Mouse (Mus musculus): ENCODE measurements around the gene Dnaja3.

Dnaja3 gene

GRCm38 (mm10) chr16:4642190-4642589, 2.4 kb downstream of the Dnaja3 start:
- peak; percentile 83 for DNase-seq (ENCODE audit: low spot score)

DNA sequence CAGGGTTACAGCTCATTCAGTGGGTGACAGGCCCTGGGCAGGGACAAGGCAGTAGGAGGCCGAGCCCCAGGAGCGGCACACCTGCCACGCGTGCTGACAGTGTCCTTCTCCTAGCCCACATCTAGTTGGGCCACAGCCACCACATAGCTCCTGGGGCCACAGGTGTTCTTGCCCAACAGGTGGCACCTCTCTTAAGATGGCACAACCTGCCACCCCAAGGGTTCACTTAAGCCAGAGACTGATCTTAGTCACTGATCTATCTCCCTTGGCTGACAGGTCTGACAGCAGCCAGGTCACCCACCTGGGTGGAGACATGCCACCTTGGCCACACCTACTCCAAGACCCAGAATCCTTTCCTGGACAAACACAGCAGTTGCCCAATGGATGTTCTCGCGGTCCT, 3.1 kb downstream of the Dnaja3 start:
- peak; percentile 37 for DNase-seq (ENCODE audit: low spot score)

- DNase-seq (ENCODE audit: low spot score) = peak; percentile 88
Measured at GRCm38 (mm10) chr16:4643670-4644419, 4.1 kb downstream of the Dnaja3 start.

- no peak for DNase-seq (ENCODE audit: low spot score)
Measured at GRCm38 (mm10) chr16:4645867-4646266, 6.1 kb downstream of the Dnaja3 start.

- DNase-seq (ENCODE audit: low spot score) = no peak
Measured at GRCm38 (mm10) chr16:4646831-4647230, 7.0 kb downstream of the Dnaja3 start.

- DNase-seq (ENCODE audit: low spot score) = no peak
Measured at GRCm38 (mm10) chr16:4647651-4648141, 7.9 kb downstream of the Dnaja3 start.

DNA sequence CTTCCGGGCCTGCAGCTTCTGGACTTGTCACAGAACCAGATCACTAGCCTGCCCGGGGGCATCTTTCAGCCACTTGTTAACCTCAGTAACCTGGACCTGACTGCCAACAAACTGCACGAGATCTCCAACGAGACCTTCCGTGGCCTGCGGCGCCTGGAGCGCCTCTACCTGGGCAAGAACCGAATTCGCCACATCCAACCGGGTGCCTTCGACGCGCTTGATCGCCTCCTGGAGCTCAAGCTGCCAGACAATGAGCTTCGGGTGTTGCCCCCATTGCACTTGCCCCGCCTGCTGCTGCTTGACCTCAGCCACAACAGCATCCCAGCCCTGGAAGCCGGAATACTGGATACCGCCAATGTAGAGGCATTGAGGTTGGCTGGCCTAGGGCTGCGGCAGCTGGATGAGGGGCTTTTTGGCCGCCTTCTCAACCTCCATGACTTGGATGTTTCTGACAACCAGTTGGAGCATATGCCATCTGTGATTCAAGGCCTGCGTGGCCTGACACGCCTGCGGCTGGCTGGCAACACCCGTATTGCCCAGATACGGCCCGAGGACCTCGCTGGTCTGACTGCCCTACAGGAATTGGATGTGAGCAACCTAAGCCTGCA, 8.7 kb downstream of the Dnaja3 start:
- no peak for DNase-seq (ENCODE audit: low spot score)

DNA sequence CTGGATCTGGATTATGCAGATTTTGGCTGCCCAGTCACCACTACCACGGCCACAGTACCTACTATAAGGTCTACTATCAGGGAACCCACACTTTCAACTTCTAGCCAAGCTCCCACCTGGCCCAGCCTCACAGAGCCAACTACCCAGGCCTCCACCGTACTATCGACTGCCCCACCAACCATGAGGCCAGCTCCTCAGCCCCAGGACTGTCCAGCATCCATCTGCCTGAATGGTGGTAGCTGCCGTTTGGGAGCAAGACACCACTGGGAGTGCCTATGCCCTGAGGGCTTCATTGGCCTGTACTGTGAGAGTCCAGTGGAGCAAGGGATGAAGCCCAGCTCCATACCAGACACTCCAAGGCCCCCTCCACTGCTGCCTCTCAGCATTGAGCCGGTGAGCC, 9.4 kb downstream of the Dnaja3 start:
- no peak for DNase-seq (ENCODE audit: low spot score)

DNA sequence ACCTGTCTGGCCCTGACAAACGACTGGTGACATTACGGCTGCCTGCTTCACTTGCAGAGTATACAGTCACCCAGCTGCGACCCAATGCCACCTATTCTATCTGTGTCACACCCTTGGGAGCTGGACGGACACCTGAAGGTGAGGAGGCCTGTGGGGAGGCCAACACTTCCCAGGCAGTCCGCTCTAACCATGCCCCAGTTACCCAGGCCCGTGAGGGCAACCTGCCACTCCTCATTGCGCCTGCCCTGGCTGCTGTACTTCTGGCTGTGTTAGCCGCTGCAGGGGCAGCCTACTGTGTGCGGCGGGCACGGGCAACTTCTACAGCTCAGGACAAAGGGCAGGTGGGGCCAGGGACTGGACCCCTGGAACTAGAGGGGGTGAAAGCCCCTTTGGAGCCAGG, 9.9 kb downstream of the Dnaja3 start:
- DNase-seq (ENCODE audit: low spot score) = no peak

DNA sequence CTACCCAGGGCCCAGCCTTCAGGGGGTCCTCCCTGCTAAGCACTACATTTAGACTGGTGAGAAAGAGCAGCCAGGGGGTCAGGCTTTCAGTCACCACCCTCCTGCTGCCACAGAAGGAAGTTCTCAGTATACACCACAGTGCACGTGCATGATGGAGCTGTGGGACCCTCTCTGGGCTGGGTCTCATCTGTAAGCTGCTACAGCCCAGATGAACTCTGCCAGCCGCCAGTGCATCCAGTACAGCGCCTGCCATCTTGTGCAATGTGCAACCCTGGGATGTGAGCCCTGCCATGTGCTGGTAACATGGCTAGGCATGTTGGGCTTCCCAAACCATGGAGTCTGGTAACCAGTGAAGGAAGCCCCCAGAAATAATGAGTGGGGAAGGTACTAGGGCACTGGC, 10.4 kb downstream of the Dnaja3 start:
- no peak for DNase-seq (ENCODE audit: low spot score)

DNA sequence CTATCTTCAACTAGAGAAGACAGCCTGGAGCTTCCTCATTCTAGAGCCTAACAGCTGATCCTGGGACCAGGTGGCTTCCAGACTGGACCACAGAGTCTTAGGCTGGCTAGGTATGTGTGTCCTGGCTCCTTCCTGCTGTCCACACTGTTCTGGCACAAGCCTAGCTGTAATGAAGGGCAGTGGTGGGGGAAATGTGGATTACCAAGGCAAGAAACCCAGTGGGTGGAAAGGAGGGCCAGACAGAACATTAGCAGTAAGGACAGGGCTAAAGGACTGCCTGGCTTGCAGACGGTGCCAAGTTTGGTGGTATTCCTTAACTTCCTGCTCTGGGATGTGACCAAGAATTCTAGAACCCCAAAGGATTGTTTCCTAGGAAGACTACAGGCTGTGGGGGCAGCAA, 11.3 kb downstream of the Dnaja3 start:
- DNase-seq (ENCODE audit: low spot score) = no peak

DNA sequence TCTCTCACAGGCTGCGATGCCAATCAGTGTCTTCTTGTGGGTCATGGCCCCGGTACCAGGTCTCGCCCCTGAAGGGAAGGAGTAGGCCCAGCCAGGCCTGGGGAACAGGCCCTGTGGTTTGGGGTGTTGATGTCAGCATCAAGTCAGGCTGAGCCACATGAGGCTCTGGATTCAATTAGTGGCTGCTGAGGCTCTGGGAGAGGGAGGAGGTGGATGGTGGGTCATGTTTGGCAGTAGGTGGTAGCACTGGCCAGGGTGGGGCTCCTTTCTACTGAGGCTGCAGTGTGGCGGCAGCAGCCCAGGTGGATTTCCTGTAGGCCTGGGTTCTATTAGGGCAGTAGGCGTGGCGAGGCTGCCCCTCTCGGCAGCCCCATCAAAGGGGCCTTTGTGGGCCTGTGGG, 11.8 kb downstream of the Dnaja3 start:
- DNase-seq (ENCODE audit: low spot score) = no peak

DNA sequence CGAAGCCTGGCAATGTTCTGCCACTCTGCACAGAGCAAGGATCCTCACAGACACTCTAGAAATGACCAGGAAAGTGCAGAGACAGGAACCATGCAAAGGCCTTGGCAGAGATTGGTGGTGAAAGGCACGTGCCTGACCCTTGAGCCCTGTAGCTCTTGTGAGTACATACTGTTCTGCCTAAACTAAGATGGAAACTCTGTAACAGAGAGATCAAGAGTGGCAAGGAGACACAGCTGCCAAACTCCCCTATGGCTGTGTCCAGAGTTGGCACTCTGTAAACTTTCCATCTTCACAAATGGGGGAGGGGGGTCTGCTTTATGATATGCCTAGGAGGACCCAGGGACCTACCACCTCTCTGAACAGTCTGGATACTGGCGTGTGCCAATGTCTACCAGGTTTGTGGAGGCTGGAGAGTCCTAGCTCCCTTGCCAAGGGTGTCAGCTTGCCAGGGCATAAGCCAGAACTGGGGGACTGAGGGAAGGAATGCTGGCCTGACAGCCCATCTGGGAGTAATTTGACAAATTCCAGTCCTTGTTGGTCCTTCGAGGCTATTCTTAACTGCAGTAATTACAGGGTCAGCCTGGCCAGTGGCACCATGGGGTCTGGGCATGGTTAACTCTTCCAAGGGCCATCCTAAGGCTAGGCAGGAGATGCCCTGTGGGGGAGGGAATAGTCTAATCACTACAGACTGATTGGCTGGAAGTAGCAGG, 13.1 kb downstream of the Dnaja3 start:
- DNase-seq (ENCODE audit: low spot score) = peak; percentile 55

DNA sequence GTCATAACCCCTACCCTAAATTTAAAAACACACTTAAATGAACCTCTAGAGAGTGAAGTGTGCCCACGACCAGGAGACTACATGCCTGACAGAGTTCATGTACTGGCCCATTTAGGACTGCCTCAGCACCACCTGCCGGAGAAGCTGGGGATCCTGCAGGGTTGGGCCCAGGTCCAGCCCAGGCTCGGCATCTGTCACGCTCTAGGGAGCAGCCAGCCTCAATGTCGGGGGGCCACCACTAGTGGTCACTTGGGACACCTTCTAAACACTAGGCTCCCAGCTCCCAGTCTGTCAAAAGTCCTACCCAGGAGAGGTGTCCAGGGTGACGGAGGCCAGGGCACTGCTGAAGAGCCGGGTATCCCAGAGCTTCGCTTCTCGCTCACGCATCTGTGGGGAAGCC, 14.9 kb downstream of the Dnaja3 start:
- DNase-seq (ENCODE audit: low spot score) = no peak

- peak; percentile 50 for DNase-seq (ENCODE audit: low spot score)
Measured at GRCm38 (mm10) chr16:4655251-4655734, 15.5 kb downstream of the Dnaja3 start.

DNA sequence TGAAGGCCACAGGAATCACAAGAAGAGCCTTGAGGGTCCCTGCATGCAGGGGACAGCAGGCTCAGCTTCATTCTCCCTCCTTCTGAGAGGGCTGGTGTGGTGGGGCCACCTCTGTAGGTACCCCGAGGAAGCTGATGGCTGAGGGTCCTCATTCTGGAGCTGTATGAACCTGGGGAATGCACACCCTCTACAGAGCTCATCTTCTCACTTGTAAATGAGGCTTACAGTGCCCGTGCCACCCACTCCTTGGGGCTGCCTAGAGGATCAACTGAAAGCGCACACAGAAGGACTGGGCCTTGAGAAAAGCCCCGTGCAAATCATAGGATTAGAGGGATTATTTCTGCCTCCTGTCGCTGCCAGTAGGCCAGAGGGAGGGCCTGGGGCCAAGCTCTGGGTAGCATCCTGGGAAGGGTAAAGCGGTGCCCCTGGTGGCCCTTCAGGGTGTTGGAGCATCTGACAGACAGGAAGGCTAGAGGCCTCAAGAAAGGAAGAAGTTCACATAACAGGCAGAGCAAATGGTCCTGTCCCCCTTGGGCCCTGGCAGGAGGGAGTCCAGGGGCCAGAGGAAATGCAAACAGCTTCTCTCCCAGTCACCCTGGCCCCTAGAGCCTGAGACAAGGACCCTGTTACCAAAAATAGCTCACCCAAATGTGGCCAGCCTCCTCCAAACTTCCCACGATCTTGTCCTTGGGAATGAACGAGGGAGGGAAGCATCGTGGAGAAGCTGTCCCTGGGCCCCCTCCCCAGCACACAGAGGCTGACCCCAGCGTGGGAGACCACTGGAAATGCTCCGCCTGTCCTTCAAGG, 16.2 kb downstream of the Dnaja3 start:
- DNase-seq (ENCODE audit: low spot score) = no peak

GRCm38 (mm10) chr16:4656571-4657081, 16.8 kb downstream of the Dnaja3 start:
- DNase-seq (ENCODE audit: low spot score) = no peak

DNA sequence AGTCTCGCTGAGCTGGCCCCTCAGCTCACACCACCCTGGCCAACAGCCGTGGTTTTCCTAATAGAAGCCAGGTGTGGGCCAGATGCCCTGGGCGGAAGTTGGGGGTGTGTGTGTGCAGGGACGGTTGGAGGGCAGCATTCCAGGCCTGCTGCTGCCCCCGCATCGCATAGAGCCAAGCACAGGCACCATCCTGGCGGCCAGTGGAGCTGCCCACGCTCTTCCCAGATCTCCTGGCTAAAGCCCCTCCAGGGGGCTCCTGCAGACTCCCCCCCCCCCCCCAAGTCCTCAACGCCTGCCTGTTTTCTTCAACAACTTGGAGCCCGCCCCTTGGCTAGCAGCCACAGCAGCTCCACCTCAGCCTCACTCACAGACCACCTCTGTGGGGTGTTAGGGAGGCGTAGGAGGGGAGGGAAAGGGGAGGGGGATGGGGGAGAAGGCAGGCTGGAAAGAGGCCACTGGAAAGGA, 19.0 kb downstream of the Dnaja3 start:
- no peak for DNase-seq (ENCODE audit: low spot score)

- no peak for DNase-seq (ENCODE audit: low spot score)
Measured at GRCm38 (mm10) chr16:4659326-4659725, 19.5 kb downstream of the Dnaja3 start.

- no peak for DNase-seq (ENCODE audit: low spot score)
Measured at GRCm38 (mm10) chr16:4661605-4662004, 21.8 kb downstream of the Dnaja3 start.

GRCm38 (mm10) chr16:4663806-4664205, 24.0 kb downstream of the Dnaja3 start:
- no peak for DNase-seq (ENCODE audit: low spot score)

- DNase-seq (ENCODE audit: low spot score) = no peak
Measured at GRCm38 (mm10) chr16:4665726-4666125, 25.9 kb downstream of the Dnaja3 start.
